Mouse (Mus musculus): Measurements from ENCODE around the gene Dusp9.

DNA sequence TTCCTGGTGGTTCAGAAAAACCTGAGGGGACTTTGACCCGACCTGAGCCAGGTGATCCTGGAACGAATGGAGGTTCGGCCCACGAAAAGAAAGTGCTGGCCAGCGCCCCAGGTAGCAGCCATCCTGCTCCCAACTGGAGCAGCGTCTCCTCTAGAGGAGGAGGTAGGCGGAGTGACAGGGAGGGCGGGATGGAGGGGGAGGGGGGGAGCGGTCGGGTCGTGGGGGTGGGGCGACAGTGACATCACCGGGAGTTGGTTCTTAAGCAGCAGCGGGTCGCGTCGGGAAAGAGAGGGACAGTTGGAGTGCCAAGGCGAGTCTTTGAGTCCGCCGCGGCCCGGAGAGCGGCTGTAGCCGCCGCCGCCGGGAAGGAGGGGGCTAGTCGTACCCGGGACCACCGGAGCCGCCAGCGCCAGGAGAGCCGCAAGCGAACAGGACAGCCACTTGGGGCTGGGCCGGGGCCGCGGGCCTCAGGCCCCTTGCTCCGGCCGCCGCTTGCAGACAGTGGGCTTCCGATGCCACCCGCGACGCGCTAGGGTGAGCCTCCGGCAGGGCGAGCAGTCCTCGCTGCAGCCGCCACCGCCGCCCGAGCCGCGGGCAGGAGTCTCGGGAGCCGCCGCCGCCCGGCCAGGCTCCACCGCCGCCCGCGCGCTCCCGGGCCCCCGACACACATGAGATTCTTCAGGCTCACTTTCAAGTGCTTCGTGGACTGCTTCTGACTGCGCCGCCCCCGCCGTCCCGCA is 33.8 kb downstream of the Dusp9 start, which contains the start of gene Slc6a8:
- TF ChIP-seq CTCF (IDR thresholded peaks at IDR 0.05; ENCODE audit: low read depth, low read length) (no peak), POLR2A (IDR thresholded peaks at IDR 0.05; ENCODE audit: insufficient read depth, low read length) (no peak), EP300 (IDR thresholded peaks at IDR 0.05; ENCODE audit: insufficient read depth, low read depth, low read length) (no peak)
